Mouse (Mus musculus) heart, postnatal 14 days (tissue): ENCODE data around the gene Rab1a. TPM values are rescaled to one million over a fixed set of nuclear protein-coding genes. Genes with fewer than 3 reads are reported as not detected.

Experiments used
- total RNA-seq, 2 experiments: library from RNA; stranded (reverse); gene quantifications; 2 replicates each; pipeline ENCODE4 v1.2.3; 2021

Rab1a gene
- total RNA-seq, 2 experiments from 2014 or later = 134 to 141 TPM

Other genes with a start within 250 kb of the Rab1a start
- 10 to 100 TPM; 78.3 to 85.4 TPM for gene Actr2, start 88.5 kb upstream of the Rab1a start, total RNA-seq
- 10 to 100 TPM; 42.1 to 48.1 TPM for gene Cep68, start 48.0 kb downstream of the Rab1a start, total RNA-seq
- 1 to 10 TPM; 2.4 to 2.7 TPM for gene Slc1a4, start 131.3 kb downstream of the Rab1a start, total RNA-seq